Mouse (Mus musculus) heart, embryonic 10.5 days (tissue): Measurements from ENCODE around the gene Tbce. TPM values are rescaled to one million over a fixed set of nuclear protein-coding genes. Genes with fewer than 3 reads are reported as not detected.

Experiments
- DNase-seq: peaks from one replicate; pipeline ENCODE4 v3.0.0-alpha.2; 2017; ENCODE audit warnings: low spot score
- H3K27ac ChIP-seq: fragments of 300-500 bp; sonication (generic); 2 replicates; pipeline ENCODE4 v1.5.1; 2016; ENCODE audit warnings: mild to moderate bottlenecking
- H3K27me3 ChIP-seq: fragments of 300-500 bp; sonication (generic); 2 replicates; pipeline ENCODE4 v1.6.1; 2016; ENCODE audit warnings: mild to moderate bottlenecking; ENCODE audit not compliant: poor library complexity, insufficient read depth, severe bottlenecking
- H3K36me3 ChIP-seq: fragments of 300-500 bp; sonication (generic); 2 replicates; pipeline ENCODE4 v1.6.1; 2016; ENCODE audit warnings: mild to moderate bottlenecking, moderate library complexity
- H3K4me1 ChIP-seq: fragments of 300-500 bp; sonication (generic); 2 replicates; pipeline ENCODE4 v1.6.1; 2016; ENCODE audit warnings: mild to moderate bottlenecking
- H3K4me3 ChIP-seq: fragments of 300-500 bp; sonication (generic); 2 replicates; pipeline ENCODE4 v1.5.1; 2016; ENCODE audit warnings: mild to moderate bottlenecking, moderate library complexity
- H3K9me3 ChIP-seq: fragments of 300-500 bp; sonication (generic); 2 replicates; pipeline ENCODE4 v1.6.1; 2016; ENCODE audit warnings: mild to moderate bottlenecking, moderate library complexity
- WGBS: fragments of 180-500 bp; shearing (Covaris S2); methylation state at CpG from one replicate; pipeline ENCODE4 v1.1.7; 2016; 5-methylcytosine and 5-hydroxymethylcytosine counted together
- polyA plus RNA-seq: library from polyadenylated mRNA; unstranded; fragments of >200 nt; fragmentation: Nextera tagmentation; extraction: Ambion mirVana; gene quantifications from 2 replicates; pipeline ENCODE4 v1.2.1, GENCODE M21; 2016

Tbce gene
- polyA plus RNA-seq, result 39.3 and 46.0 TPM in 2 replicates

DNA sequence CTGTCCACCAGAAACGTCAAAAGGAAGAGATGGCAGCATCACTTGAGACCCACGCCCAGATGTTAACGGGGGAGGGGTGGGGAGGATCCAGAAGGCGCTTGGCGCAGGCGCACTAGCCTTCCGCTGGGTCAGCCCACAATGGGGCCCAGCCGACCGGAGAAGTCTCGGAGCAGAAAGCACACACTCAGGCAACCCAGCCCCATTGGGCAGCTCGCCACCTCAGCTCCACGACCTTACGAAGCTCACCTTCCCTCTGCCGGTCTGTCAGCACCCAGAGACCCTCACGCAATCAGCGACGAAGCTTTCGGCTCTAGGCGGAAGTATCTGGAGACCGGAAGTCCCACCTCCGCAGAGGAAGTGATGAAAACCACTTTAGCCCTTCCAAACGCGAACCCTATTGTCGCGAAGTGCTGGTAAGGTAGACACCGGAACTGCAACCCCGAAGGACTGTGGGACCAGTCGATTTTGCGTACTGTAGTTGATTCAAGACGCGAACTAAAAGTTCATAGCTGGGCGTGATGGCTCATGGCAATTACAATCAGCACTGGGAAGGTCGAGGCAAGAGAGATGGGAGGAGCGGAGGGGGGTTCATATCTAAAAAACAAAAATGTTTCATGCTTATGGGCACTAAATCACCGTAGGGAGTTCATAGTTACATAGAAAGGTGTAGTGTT, at the start of gene Tbce:
Gene Tbce (minus strand): TSS at position 347 of the 674 bp plus-strand sequence.
- peak; percentile 94 for DNase-seq
- Histone ChIP-seq H3K27me3 (no peaks in the 10 kb centered on the region), H3K9me3 (no peaks in the 10 kb centered on the region), H3K4me1 (peaks cover 5% of the 10 kb centered on the region), H3K4me3 (peak within 1 kb of the TSS; percentile 74), H3K27ac (peak within 1 kb of the TSS; percentile 97), H3K36me3 (no peaks in the 10 kb centered on the region)
- under 1% methylated on average over 35 of the region's 35 CpGs for WGBS

DNA sequence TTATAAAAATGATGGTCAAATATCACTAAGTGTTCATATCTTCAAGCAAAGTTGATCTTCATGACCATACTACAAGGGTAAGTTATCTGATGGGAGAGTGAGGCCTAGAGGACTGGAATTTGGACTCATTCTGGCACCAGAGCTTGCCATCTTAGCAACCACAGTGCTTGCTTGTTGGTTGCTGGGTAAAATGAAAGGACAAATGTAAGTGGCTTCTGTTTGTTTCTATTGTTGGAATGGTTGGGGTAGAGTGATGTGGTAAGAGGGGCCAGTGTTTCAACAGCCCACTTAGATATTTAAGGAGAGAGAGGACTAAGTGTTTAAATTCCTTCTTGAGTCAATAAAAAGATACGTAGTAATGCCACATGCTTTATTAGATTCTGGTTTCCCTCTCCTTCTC, 49.2 kb upstream of the Tbce start:
- no peaks in the 10 kb centered on the region for H3K27me3 ChIP-seq
- DNase-seq, result no peak
- H3K9me3 ChIP-seq, result no peaks in the 10 kb centered on the region
- WGBS, result 58% methylated on average over 1 of the region's 1 CpGs
- H3K4me1 ChIP-seq, result no peaks in the 10 kb centered on the region
- H3K27ac ChIP-seq, result no peak overlapping the region
- H3K36me3 ChIP-seq, result no peaks in the 10 kb centered on the region
- H3K4me3 ChIP-seq, result no peak overlapping the region

DNA sequence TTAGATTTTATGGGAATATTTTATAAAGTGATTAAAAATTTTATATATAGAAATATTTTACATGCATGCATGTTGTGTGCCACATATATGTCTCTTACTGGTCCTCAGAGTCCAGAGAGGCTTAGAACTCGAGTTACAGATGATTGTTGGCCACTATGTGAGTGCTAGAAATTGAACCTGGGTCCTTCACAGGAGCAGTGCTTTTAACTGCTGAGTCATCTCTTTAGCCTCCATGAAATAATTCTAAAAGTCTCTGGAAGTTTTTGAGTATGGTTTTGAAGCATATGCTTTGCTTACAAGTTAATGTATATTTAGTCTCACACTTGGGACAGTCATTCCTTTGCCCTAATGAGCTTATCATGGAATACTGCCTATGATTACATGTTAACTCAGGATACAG, 35.9 kb upstream of the Tbce start:
- no peaks in the 10 kb centered on the region for H3K27me3 ChIP-seq
- no peak overlapping the region for H3K27ac ChIP-seq
- no peak overlapping the region for H3K4me3 ChIP-seq
- 0 out of 2 replicates have a peak, but pooled peaks cover 5% of the 10 kb centered on the region for H3K36me3 ChIP-seq
- peaks cover 3% of the 10 kb centered on the region; the same call in 1 of the 2 replicates for H3K4me1 ChIP-seq
- DNase-seq, result no peak
- 88% methylated on average over 1 of the region's 1 CpGs for WGBS
- H3K9me3 ChIP-seq, result no peaks in the 10 kb centered on the region

DNA sequence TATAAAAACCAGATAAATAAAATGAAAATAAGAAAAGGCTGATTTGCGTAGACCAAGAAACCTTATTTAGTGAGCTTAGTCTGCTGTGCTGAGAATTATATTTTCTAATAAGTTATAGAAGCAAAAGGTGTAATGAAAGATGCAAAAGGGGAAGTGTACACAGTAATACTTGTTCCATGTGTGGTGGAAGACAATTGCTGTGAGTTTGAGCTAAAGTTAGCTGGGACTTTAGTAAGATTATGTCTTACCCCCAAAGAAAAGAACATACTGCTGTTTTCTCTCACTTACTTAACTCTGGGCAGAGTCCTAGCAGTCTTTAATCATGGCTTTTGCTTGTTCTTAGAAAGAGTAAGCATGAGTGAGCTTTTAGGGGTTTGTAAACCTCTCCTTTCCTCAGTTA, 34.9 kb upstream of the Tbce start:
- WGBS, result 98% methylated on average over 1 of the region's 1 CpGs

DNA sequence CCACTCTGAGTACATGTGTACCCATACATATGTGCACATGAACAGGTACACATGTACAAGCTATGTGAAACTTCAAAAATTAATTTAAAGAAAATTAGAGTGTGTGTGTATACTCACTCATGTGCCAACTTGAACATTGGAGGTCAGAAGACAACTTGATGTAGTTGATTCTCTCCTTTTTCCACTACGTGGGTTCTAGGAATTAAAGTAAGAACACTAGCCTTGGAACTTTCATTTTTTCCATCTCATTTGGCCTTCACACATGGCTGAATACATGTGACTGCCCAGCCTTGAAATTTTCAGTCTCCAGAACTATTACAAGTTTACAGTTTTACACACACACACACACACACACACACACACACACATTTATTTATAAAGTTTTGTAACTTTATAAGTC, 29.9 kb upstream of the Tbce start:
- H3K36me3 ChIP-seq, result 0 out of 2 replicates have a peak, but pooled peaks cover 2% of the 10 kb centered on the region
- no peaks in the 10 kb centered on the region for H3K9me3 ChIP-seq
- no peak for DNase-seq
- H3K27me3 ChIP-seq, result no peaks in the 10 kb centered on the region
- H3K27ac ChIP-seq, result no peak overlapping the region
- no peaks in the 10 kb centered on the region for H3K4me1 ChIP-seq
- H3K4me3 ChIP-seq, result no peak overlapping the region
- WGBS, result 94% methylated on average over 1 of the region's 1 CpGs

More for the DNA sequence above, 34.9 kb upstream of the Tbce start:
- Histone ChIP-seq H3K27ac (no peak overlapping the region), H3K9me3 (no peaks in the 10 kb centered on the region), H3K4me1 (no peaks in the 10 kb centered on the region), H3K4me3 (no peak overlapping the region), H3K27me3 (no peaks in the 10 kb centered on the region), H3K36me3 (0 out of 2 replicates have a peak, but pooled peaks cover 2% of the 10 kb centered on the region)
- no peak for DNase-seq

DNA sequence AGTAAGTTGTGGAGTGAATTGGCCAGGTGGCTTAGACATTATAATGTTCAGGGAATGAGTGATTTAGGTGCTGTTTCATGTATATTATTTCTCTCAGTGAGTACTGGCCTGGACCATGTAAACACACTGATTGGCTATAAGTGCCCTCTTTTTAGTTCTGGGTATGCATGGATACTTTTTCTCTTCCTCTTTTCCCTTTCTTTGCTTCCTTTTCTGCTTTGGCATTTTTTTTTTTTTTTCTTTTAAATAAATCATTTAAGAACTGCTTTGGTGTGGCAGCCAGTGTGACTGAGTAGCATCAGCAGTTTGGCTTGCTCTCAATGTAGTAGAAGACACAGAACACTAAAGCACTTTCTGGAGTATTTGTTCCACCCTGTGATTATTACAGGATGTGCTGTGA, 28.6 kb upstream of the Tbce start:
- DNase-seq, result no peak
- H3K4me1 ChIP-seq, result no peaks in the 10 kb centered on the region
- H3K4me3 ChIP-seq, result no peak overlapping the region
- no peaks in the 10 kb centered on the region for H3K27me3 ChIP-seq
- H3K9me3 ChIP-seq, result no peaks in the 10 kb centered on the region
- 0 out of 2 replicates have a peak, but pooled peaks cover 2% of the 10 kb centered on the region for H3K36me3 ChIP-seq
- no peak overlapping the region for H3K27ac ChIP-seq

DNA sequence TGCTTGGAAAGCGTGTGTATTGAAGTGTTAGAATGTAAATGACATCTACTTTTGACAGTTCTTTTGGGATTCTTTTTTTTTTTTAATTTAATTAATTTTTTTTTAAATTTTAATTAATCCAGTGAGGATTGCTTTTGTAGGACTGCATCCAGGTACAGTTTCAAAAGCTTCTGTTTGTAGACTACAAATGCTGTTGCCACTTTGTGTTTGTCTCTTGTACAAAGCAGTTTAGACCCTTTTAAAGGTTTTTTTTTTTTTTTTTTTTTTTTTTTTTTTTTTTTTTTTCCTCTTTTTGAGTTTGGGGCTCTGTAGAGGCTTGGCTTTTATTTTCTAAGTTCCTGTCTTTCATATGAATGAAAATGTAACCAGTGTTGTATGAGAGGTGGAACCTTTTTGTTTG, 26.3 kb upstream of the Tbce start:
- peak overlapping the region; percentile 99; the same call in 1 of the 2 replicates for H3K4me3 ChIP-seq
- no peaks in the 10 kb centered on the region for H3K27me3 ChIP-seq
- H3K27ac ChIP-seq, result no peak overlapping the region
- WGBS, result 83% methylated on average over 1 of the region's 1 CpGs
- no peaks in the 10 kb centered on the region for H3K9me3 ChIP-seq
- H3K36me3 ChIP-seq, result no peaks in the 10 kb centered on the region
- peaks cover 8% of the 10 kb centered on the region; the same call in 1 of the 2 replicates for H3K4me1 ChIP-seq
- DNase-seq, result no peak

DNA sequence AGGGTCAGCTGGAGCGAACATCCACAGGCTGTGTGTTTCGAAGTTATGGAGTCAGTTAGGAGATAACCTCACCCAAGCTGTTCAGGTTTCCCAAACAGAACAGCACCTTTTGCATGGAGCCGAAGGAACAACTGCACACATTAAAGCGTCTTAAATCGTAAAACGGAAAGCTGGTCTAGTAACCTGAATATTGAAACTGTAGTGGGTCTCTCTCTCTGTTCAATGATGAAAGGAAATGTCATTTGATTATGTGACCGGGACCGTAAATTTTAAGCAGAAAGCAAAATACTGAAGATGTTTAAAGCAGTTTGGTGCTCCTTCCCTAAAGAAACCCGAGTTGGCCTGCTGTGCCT, 25.6 kb upstream of the Tbce start:
- 28% methylated on average over 9 of the region's 9 CpGs for WGBS
- peak overlapping the region; percentile 97 for H3K27ac ChIP-seq
- H3K36me3 ChIP-seq, result no peaks in the 10 kb centered on the region
- no peak for DNase-seq
- peak overlapping the region; percentile 99 for H3K4me3 ChIP-seq
- no peaks in the 10 kb centered on the region for H3K27me3 ChIP-seq
- H3K4me1 ChIP-seq, result peaks cover 9% of the 10 kb centered on the region; the same call in 1 of the 2 replicates
- no peaks in the 10 kb centered on the region for H3K9me3 ChIP-seq

DNA sequence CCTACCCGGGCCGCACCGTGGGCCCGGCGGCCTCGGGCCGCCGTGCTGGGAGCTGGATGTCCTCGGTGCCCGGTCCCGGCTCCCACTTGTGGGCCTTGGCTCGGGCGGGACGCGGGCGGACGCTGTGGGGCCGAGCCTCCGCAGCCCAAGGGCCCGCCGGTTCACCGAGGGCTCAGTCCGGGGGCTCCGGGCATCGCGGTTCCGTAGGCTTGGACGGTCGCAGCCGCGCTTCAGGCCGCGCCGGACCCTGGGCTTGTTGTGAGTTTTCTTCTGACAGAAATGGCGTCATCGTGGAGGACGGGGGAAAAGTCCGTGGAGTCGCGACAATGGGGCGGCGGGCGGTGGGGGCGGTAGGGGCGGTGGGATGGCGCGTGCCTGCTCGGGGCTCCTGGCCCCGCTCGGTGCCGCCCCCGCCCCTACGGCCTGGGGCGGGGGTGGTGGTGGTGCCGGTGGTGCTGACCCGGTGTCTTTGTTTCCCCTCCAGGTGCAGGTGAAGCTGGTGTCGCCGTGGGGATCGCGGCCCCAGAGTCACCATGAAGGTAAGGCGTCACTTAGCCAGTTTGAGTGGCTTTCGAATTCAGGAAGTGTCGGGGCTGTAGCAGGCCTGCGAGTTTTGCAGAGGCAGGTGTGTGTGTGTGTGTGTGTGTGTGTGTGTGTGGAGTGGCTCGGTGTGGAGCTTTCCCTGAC, 25.0 kb upstream of the Tbce start:
- Histone ChIP-seq H3K36me3 (no peaks in the 10 kb centered on the region), H3K9me3 (no peaks in the 10 kb centered on the region), H3K27me3 (no peaks in the 10 kb centered on the region), H3K27ac (peak overlapping the region; percentile 97), H3K4me1 (peaks cover 9% of the 10 kb centered on the region; the same call in 1 of the 2 replicates), H3K4me3 (peak overlapping the region; percentile 99)
- peak; percentile 82 for DNase-seq
- under 1% methylated on average over 62 of the region's 65 CpGs for WGBS

DNA sequence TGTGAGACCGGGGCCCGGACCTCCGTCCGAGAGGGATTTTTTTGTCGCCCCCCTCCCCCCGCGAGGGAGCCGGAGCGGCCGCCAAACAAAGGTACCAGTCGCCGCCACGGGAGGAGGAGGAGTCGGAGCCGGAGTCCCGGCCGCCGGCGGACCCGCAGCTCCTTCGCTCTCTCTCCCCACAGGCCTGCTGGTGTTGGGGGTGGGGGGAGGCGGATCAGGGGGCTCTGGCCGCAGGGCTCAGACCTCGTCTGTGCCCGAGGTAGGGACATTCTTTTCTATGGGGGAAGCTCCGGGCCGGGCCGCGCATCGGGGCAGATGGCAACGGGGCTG, 24.5 kb upstream of the Tbce start:
- H3K27ac ChIP-seq, result peak overlapping the region; percentile 97
- no peaks in the 10 kb centered on the region; the same call in 1 of the 2 replicates for H3K36me3 ChIP-seq
- H3K4me3 ChIP-seq, result peak overlapping the region; percentile 99
- no peaks in the 10 kb centered on the region for H3K27me3 ChIP-seq
- H3K9me3 ChIP-seq, result no peaks in the 10 kb centered on the region
- no peak for DNase-seq
- peaks cover 9% of the 10 kb centered on the region; the same call in 1 of the 2 replicates for H3K4me1 ChIP-seq
- 0% methylated on average over 17 of the region's 31 CpGs for WGBS

DNA sequence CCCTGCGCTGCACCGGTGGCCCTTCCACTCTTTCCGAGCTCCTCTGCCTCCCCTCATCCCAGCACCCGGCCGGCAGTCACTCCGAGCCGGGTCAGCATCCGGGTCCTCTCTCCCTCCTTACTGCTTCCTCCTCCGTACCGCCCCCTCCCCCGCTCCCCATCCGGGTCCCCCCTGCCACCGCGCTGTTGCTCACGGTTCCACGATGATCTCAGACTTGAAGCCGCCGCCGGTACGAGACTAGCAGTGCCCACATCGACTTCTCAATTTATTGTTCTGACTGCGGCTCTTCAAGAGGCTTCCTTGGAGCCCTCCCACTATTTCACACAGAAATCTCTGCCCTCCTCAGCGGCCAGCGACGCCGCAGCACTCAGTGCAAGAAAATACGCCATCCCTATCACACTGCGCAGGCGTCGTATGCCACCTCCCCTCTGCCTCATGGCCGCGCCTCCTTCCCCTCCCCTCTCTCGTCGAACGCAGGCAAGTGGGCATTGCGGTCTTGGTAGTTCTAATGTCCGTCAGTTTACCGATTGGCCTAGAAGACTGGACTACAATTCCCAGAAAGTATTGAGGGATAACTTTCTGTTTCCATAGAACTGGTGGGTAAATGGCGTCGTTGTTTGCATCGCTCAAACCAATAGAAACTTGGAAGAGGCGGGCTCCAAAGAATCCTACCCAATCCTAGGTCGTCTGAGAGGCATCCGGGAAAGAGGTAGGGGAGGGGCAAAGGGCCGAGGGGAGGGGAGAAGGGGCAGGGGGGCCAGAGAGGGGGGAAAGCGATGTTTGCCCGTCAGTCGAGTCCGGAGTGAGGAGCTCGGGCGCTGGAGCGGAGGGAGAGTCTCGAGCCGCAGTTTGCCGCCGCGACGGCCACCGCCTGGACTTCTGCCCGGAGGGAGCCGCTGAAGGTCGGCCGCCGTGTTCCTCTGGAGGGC, 23.8 kb upstream of the Tbce start, which contains the start of the genes Arid4b and Ggps1:
Gene Arid4b (plus strand): TSS at position 220 of the 929 bp plus-strand sequence.
Gene Ggps1 (minus strand): TSS at position 476 of the 929 bp plus-strand sequence.
- H3K9me3 ChIP-seq, result no peaks in the 10 kb centered on the region
- H3K27me3 ChIP-seq, result no peaks in the 10 kb centered on the region
- under 1% methylated on average over 64 of the region's 64 CpGs for WGBS
- H3K36me3 ChIP-seq, result no peaks in the 10 kb centered on the region; the same call in 1 of the 2 replicates
- peaks cover 9% of the 10 kb centered on the region; the same call in 1 of the 2 replicates for H3K4me1 ChIP-seq
- peak within 1 kb of the TSS; percentile 97 for H3K27ac ChIP-seq
- DNase-seq, result peak; percentile 99
- H3K4me3 ChIP-seq, result peak within 1 kb of the TSS; percentile 99

DNA sequence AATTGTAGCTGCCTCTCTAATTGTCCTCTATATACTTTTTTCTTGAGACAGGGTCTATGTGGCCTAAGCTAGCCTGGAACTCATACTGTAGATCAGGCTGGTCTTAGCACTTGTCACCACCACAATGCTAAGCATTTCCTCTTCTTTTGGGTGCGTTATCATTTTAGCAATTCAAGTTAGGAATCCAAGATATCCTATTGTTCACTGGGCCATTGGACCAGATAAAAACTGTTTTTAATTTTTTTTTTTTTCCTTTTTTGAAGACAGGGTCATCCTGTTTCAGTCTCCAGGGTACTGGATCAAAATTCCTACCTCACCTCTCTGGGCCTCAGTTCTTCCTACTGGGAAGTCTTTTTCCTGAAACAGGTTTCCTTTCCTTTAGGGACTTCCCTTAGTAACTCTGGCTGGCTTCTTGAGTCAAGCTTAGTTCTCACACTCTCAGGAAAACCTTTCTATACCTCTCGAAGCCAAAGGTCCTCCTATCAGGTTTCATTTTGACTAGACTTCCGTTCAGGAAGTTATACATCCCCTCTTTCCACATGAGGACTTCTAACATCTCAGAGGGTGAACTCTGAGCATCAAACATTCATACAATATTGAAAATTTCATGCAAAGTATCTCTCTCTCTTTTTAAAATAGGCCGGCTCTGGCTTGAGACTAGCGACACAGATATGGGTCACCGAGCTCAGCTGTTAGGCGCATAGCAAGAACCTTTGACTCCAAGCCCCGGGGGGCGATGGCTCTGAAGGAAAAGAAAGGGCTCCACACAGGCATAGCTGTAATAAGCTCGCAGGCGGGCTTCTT, 23.0 kb upstream of the Tbce start:
- Histone ChIP-seq H3K27ac (peak overlapping the region; percentile 90), H3K9me3 (no peaks in the 10 kb centered on the region), H3K27me3 (no peaks in the 10 kb centered on the region), H3K36me3 (peaks cover under 1% of the 10 kb centered on the region; the same call in 1 of the 2 replicates), H3K4me1 (peaks cover 9% of the 10 kb centered on the region; the same call in 1 of the 2 replicates), H3K4me3 (peak overlapping the region; percentile 99)
- DNase-seq, result no peak
- WGBS, result 5% methylated on average over 11 of the region's 11 CpGs
